Mouse (Mus musculus) thymus, adult 2 months (tissue): ENCODE measurements at regions not wholly inside any gene's neighbourhood (a gene's known extent, or its start where the extent isn't known, plus 50 kb on each side); places are given as distances from the start of the nearest gene placed in this dataset.

Source experiments
- DNase-seq: peaks from one replicate; pipeline ENCODE4 v3.0.0; 2021
- H3K27ac ChIP-seq: fragments of 200-500 bp; 2 replicates; pipeline ENCODE4 v1.5.1; 2012; ENCODE audit warnings: low read length, control low read depth; ENCODE audit not compliant: control insufficient read depth, insufficient read depth
- H3K27me3 ChIP-seq: fragments of 200-500 bp; 2 replicates; pipeline ENCODE4 v1.6.1; 2012; ENCODE audit warnings: mild to moderate bottlenecking, low read length, moderate library complexity, mixed read lengths; ENCODE audit not compliant: control insufficient read depth, insufficient read depth
- H3K36me3 ChIP-seq: fragments of 200-500 bp; 2 replicates; pipeline ENCODE4 v1.6.1; 2012; ENCODE audit warnings: mild to moderate bottlenecking, low read length, moderate library complexity; ENCODE audit not compliant: control insufficient read depth, insufficient read depth
- H3K4me1 ChIP-seq: fragments of 200-500 bp; replicated peaks from 2 replicates; pipeline ENCODE4 v1.6.1; 2012; ENCODE audit warnings: low read length; ENCODE audit not compliant: control insufficient read depth, insufficient read depth
- H3K4me3 ChIP-seq: fragments of 200-500 bp; 2 replicates; pipeline ENCODE4 v1.5.1; 2012; ENCODE audit warnings: mild to moderate bottlenecking, low read length, control low read depth, moderate library complexity; ENCODE audit not compliant: control insufficient read depth, insufficient read depth
- CTCF ChIP-seq: fragments of 200-500 bp; IDR thresholded peaks from 2 replicates; pipeline ENCODE4 v1.5.1; 2012; ENCODE audit warnings: mild to moderate bottlenecking, control low read depth, low read length, moderate library complexity, borderline replicate concordance; ENCODE audit not compliant: control insufficient read depth, poor library complexity, insufficient read depth; ENCODE audit errors: extremely low read depth
- POLR2A ChIP-seq: fragments of 200-500 bp; IDR thresholded peaks from 2 replicates; pipeline ENCODE4 v1.6.1; 2012; ENCODE audit warnings: mild to moderate bottlenecking, low read length, control low read depth, moderate library complexity; ENCODE audit not compliant: control insufficient read depth, poor library complexity, insufficient read depth; ENCODE audit errors: extremely low read depth
- WGBS: fragments of 180-500 bp; shearing (Covaris S2); methylation state at CpG from one replicate; pipeline ENCODE4 v1.1.7; 2018; 5-methylcytosine and 5-hydroxymethylcytosine counted together

DNA sequence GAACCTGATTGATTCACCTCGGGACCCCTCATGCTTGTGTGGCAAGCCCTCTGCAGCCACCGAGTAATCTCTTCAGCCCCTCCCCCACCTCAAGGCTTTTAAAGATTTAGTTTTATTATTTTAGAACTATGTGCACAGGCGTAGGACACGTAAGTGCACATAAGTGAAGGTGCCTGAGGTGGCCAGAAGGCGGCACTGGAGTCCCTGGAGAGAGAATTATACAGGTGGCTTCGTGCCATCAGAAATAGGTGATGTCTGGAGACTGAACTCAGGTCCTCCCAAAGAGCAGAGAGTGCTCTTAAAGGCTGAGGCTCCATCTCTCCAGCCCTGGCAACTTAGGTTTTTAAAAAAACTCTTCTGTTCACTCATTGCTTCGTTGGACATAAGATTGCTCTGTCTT, 78.7 kb upstream of the Gm6793 start:
- H3K27ac ChIP-seq: no peak overlapping the region
- DNase-seq: no peak
- no peaks in the 10 kb centered on the region for H3K36me3 ChIP-seq
- no peaks in the 10 kb centered on the region for H3K27me3 ChIP-seq
- no peaks in the 10 kb centered on the region for H3K4me1 ChIP-seq
- H3K4me3 ChIP-seq: no peak overlapping the region
- no peak for TF ChIP-seq POLR2A
- 71% methylated on average over 7 of the region's 7 CpGs for WGBS

DNA sequence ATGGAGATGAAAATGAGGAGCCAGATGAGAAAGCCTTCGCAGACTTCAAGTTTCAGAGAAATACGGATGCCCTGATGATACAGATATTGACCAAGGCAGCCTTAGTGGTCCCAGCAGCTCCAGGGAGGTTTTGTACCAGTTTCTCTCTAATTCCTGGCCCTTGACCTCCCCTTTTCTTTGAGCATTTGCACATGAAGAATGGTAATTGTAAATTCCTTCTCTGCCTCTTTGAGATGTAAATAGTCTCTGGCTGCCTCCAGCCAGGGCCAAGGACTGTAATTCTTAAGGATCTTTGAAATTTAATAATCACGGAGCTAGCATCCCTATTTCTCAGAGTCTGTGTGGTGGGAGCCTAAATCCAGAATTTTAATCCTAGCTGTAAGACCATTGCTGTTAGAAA, 78.0 kb upstream of the Gm6793 start:
- no peaks in the 10 kb centered on the region for H3K36me3 ChIP-seq
- H3K4me3 ChIP-seq: no peak overlapping the region
- 74% methylated on average over 3 of the region's 3 CpGs for WGBS
- no peak for DNase-seq
- H3K27me3 ChIP-seq: no peaks in the 10 kb centered on the region
- no peaks in the 10 kb centered on the region for H3K4me1 ChIP-seq
- TF ChIP-seq POLR2A (no peak), CTCF (no peak)
- H3K27ac ChIP-seq: no peak overlapping the region

DNA sequence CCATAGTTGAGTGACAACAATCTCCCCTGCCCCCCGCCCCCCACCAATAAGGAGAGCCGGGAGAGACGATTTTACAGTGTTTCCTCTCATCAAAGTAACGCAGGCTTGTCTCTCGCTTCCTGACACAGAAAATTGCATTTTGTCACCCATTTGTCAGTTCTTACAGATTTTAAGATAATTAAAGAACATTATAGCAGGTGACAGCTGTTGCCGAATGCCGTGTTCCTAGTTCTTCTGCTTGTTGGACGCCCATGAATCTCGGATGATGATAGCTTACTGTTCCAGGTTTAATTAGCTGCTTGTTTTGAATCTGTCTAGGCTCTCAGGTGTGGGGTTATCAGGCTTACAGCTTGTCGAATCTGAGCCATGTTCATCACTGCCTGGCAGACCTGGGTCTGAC, 63.8 kb upstream of the Gm6793 start:
- Histone ChIP-seq H3K27ac (no peak overlapping the region), H3K27me3 (no peaks in the 10 kb centered on the region), H3K4me1 (no peaks in the 10 kb centered on the region), H3K4me3 (no peak overlapping the region), H3K36me3 (no peaks in the 10 kb centered on the region)
- 82% methylated on average over 10 of the region's 10 CpGs for WGBS
- no peak for TF ChIP-seq POLR2A
- no peak for TF ChIP-seq CTCF
- DNase-seq: no peak

DNA sequence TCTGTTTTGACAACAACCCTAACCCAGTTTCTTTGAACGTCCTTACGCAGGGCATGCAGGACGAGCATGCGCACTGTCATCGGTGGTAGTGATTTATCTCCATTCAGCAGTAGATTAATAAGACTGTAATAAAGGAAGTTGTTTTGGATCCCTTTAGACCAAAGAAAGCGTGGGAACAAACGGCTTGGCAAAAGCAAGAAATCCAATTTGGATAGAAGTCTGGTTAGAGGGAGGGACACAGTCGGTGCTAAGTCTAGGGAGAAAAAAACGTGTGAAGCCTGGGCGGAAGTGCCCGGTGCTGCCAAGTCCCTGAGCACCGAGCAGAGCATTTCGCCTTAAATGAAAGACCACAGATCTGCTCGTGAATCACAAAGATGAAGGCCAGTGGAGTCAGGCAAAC, 57.4 kb upstream of the Gm6793 start:
- no peak for DNase-seq
- 89% methylated on average over 14 of the region's 14 CpGs for WGBS

DNA sequence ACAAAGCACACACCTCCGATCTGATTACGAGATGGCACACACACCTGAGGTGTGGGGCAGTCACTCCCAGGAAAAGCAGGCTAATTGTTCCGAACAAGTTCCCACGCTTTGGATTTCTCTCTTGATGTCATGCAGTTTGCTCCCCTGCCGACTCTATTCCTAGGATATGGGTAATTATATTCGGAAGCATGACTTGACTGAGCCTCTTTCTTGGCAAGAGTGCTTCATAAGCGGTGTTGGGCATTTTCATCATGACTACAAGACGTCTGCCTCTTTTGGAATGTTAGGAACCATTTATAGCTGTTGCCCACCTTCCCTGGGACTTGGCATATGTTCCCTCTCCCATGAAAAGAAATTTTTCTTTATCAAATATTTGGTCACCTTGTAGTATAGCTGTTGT, 55.4 kb upstream of the Gm6793 start:
- no peaks in the 10 kb centered on the region for H3K4me1 ChIP-seq
- 94% methylated on average over 8 of the region's 8 CpGs for WGBS
- H3K4me3 ChIP-seq: no peak overlapping the region
- H3K27ac ChIP-seq: no peak overlapping the region
- no peak for TF ChIP-seq POLR2A
- TF ChIP-seq CTCF: no peak
- no peaks in the 10 kb centered on the region for H3K36me3 ChIP-seq
- H3K27me3 ChIP-seq: no peaks in the 10 kb centered on the region
- no peak for DNase-seq

More for the DNA sequence above, 57.4 kb upstream of the Gm6793 start:
- no peaks in the 10 kb centered on the region for H3K27me3 ChIP-seq
- H3K4me3 ChIP-seq: no peak overlapping the region
- H3K27ac ChIP-seq: no peak overlapping the region
- TF ChIP-seq CTCF: no peak
- no peak for TF ChIP-seq POLR2A
- H3K36me3 ChIP-seq: no peaks in the 10 kb centered on the region
- H3K4me1 ChIP-seq: no peaks in the 10 kb centered on the region
